Mouse (Mus musculus) neural tube, embryonic 14.5 days (tissue): ENCODE data around the gene Hoxc5. TPM values are rescaled to one million over a fixed set of nuclear protein-coding genes. Genes with fewer than 3 reads are reported as not detected.

Source experiments
- ATAC-seq: fragments of 200-750 bp; cut with Nextera tagmentation; 2 replicates; pipeline ENCODE4 v1.8.0; 2017; ENCODE audit warnings: low read depth, mild to moderate bottlenecking, moderate TSS enrichment, moderate library complexity
- H3K27ac ChIP-seq: fragments of 300-500 bp; sonication (generic); 2 replicates; pipeline ENCODE4 v1.5.1; 2014; ENCODE audit warnings: low read depth, mild to moderate bottlenecking, control low read depth, low read length, moderate library complexity, mixed read lengths
- H3K27me3 ChIP-seq: fragments of 300-500 bp; sonication (generic); 2 replicates; pipeline ENCODE4 v1.6.1; 2014; ENCODE audit warnings: low read length; ENCODE audit not compliant: control insufficient read depth, insufficient read depth
- H3K36me3 ChIP-seq: fragments of 300-500 bp; sonication (generic); 2 replicates; pipeline ENCODE4 v1.6.1; 2014; ENCODE audit warnings: low read length, mixed read lengths; ENCODE audit not compliant: control insufficient read depth, insufficient read depth
- H3K4me1 ChIP-seq: fragments of 300-500 bp; sonication (generic); 2 replicates; pipeline ENCODE4 v1.6.1; 2014; ENCODE audit warnings: low read length; ENCODE audit not compliant: control insufficient read depth, insufficient read depth
- H3K4me2 ChIP-seq: fragments of 300-500 bp; sonication (generic); 2 replicates; pipeline ENCODE4 v1.6.1; 2014; ENCODE audit warnings: mild to moderate bottlenecking, low read depth, low read length, control low read depth
- H3K4me3 ChIP-seq: fragments of 300-500 bp; sonication (generic); 2 replicates; pipeline ENCODE4 v1.5.1; 2014; ENCODE audit warnings: low read depth, low read length, control low read depth, mixed read lengths
- H3K9ac ChIP-seq: fragments of 300-500 bp; sonication (generic); replicated peaks from 2 replicates; pipeline ENCODE4 v1.6.1; 2014; ENCODE audit warnings: low read depth, mild to moderate bottlenecking, control low read depth, low read length, mixed read lengths
- H3K9me3 ChIP-seq: fragments of 300-500 bp; sonication (generic); 2 replicates; pipeline ENCODE4 v1.6.1; 2016; ENCODE audit warnings: low read length; ENCODE audit not compliant: control insufficient read depth
- WGBS: fragments of 180-500 bp; shearing (Covaris S2); extraction: QIAGEN DNeasy Blood & Tissue Kit; methylation state at CpG from one replicate; pipeline ENCODE4 v1.1.7; 2014; 5-methylcytosine and 5-hydroxymethylcytosine counted together
- polyA plus RNA-seq: library from polyadenylated mRNA; unstranded; fragments of >200 nt; fragmentation: Nextera tagmentation; extraction: Ambion mirVana; gene quantifications from 2 replicates; pipeline ENCODE4 v1.2.1, GENCODE M21; 2014

Hoxc5 gene
- polyA plus RNA-seq, 1 experiment from 2014 or later, result 3.6 TPM

- H3K4me2 ChIP-seq, result peak overlapping the region; percentile 39; the same call in 1 of the 2 replicates
- ATAC-seq, result no peak
- peak overlapping the region; percentile 47 for H3K9ac ChIP-seq
- H3K4me3 ChIP-seq, result no peak overlapping the region
- H3K27ac ChIP-seq, result peak overlapping the region; percentile 52
- no peaks in the 10 kb centered on the region for H3K9me3 ChIP-seq
- H3K4me1 ChIP-seq, result peaks cover 42% of the 10 kb centered on the region
- no peaks in the 10 kb centered on the region for H3K36me3 ChIP-seq
- WGBS, result 4% methylated on average over 12 of the region's 12 CpGs
- no peaks in the 10 kb centered on the region for H3K27me3 ChIP-seq
These were observed 73.4 kb downstream of the Hoxc5 start for GRCm38 (mm10) chr15:103040601-103041000.

GRCm38 (mm10) chr15:103041613-103042012 lies 74.4 kb downstream of the Hoxc5 start:
- no peaks in the 10 kb centered on the region for H3K36me3 ChIP-seq
- 20% methylated on average over 5 of the region's 5 CpGs for WGBS
- H3K9ac ChIP-seq, result peak overlapping the region; percentile 47; the same call in 1 of the 2 replicates
- H3K4me1 ChIP-seq, result peaks cover 33% of the 10 kb centered on the region
- no peak for ATAC-seq
- 0 out of 2 replicates have a peak overlapping the region, but pooled peaks have one; percentile 39 for H3K4me2 ChIP-seq
- peak overlapping the region; percentile 69; the same call in 1 of the 2 replicates for H3K27ac ChIP-seq
- no peaks in the 10 kb centered on the region for H3K9me3 ChIP-seq
- H3K27me3 ChIP-seq, result no peaks in the 10 kb centered on the region
- no peak overlapping the region for H3K4me3 ChIP-seq

- Histone ChIP-seq H3K4me3 (no peak overlapping the region), H3K4me2 (no peak overlapping the region), H3K9me3 (no peaks in the 10 kb centered on the region), H3K27me3 (no peaks in the 10 kb centered on the region), H3K36me3 (no peaks in the 10 kb centered on the region), H3K4me1 (peaks cover 33% of the 10 kb centered on the region), H3K9ac (no peak overlapping the region), H3K27ac (no peak overlapping the region)
- ATAC-seq, result no peak
- WGBS, result 5% methylated on average over 1 of the region's 1 CpGs
These were observed 75.0 kb downstream of the Hoxc5 start for GRCm38 (mm10) chr15:103042209-103042608.

GRCm38 (mm10) chr15:103051670-103052069 lies 84.4 kb downstream of the Hoxc5 start:
- Histone ChIP-seq H3K27ac (no peak overlapping the region), H3K36me3 (no peaks in the 10 kb centered on the region), H3K9ac (no peak overlapping the region), H3K4me1 (peaks cover 32% of the 10 kb centered on the region), H3K4me2 (no peak overlapping the region), H3K27me3 (no peaks in the 10 kb centered on the region), H3K4me3 (no peak overlapping the region), H3K9me3 (no peaks in the 10 kb centered on the region)
- no peak for ATAC-seq
- 75% methylated on average over 2 of the region's 2 CpGs for WGBS

GRCm38 (mm10) chr15:103053210-103053609 lies 86.0 kb downstream of the Hoxc5 start:
- no peak for ATAC-seq
- H3K36me3 ChIP-seq, result no peaks in the 10 kb centered on the region
- no peak overlapping the region for H3K9ac ChIP-seq
- no peak overlapping the region for H3K27ac ChIP-seq
- H3K9me3 ChIP-seq, result no peaks in the 10 kb centered on the region
- peaks cover 43% of the 10 kb centered on the region for H3K4me1 ChIP-seq
- H3K4me2 ChIP-seq, result no peak overlapping the region
- no peaks in the 10 kb centered on the region for H3K27me3 ChIP-seq
- H3K4me3 ChIP-seq, result no peak overlapping the region

- H3K4me3 ChIP-seq, result no peak overlapping the region
- H3K4me1 ChIP-seq, result peaks cover 70% of the 10 kb centered on the region
- H3K4me2 ChIP-seq, result peak overlapping the region; percentile 28; the same call in 1 of the 2 replicates
These were observed 89.2 kb downstream of the Hoxc5 start for GRCm38 (mm10) chr15:103056396-103056795.

GRCm38 (mm10) chr15:103058715-103059114 lies 91.5 kb downstream of the Hoxc5 start:
- peak overlapping the region; percentile 49; the same call in 1 of the 2 replicates for H3K9ac ChIP-seq
- no peaks in the 10 kb centered on the region for H3K36me3 ChIP-seq
- H3K9me3 ChIP-seq, result no peaks in the 10 kb centered on the region
- peak overlapping the region; percentile 41 for H3K4me2 ChIP-seq
- no peak for ATAC-seq
- H3K27ac ChIP-seq, result peak overlapping the region; percentile 88
- WGBS, result 8% methylated on average over 12 of the region's 12 CpGs
- no peaks in the 10 kb centered on the region for H3K27me3 ChIP-seq
- peak overlapping the region; percentile 23 for H3K4me3 ChIP-seq
- H3K4me1 ChIP-seq, result peaks cover 78% of the 10 kb centered on the region

More at GRCm38 (mm10) chr15:103056396-103056795, 89.2 kb downstream of the Hoxc5 start:
- Histone ChIP-seq H3K27ac (peak overlapping the region; percentile 22; the same call in 1 of the 2 replicates), H3K36me3 (no peaks in the 10 kb centered on the region), H3K27me3 (no peaks in the 10 kb centered on the region), H3K9me3 (no peaks in the 10 kb centered on the region), H3K9ac (no peak overlapping the region)
- no peak for ATAC-seq
- 15% methylated on average over 2 of the region's 2 CpGs for WGBS

GRCm38 (mm10) chr15:103059393-103059992 lies 92.2 kb downstream of the Hoxc5 start:
- peaks cover 72% of the 10 kb centered on the region for H3K4me1 ChIP-seq
- peak overlapping the region; percentile 41 for H3K4me2 ChIP-seq
- ATAC-seq, result no peak
- H3K4me3 ChIP-seq, result peak overlapping the region; percentile 23
- H3K9me3 ChIP-seq, result no peaks in the 10 kb centered on the region
- no peaks in the 10 kb centered on the region for H3K27me3 ChIP-seq
- no peaks in the 10 kb centered on the region for H3K36me3 ChIP-seq
- peak overlapping the region; percentile 88 for H3K27ac ChIP-seq
- under 1% methylated on average over 21 of the region's 21 CpGs for WGBS
- peak overlapping the region; percentile 49 for H3K9ac ChIP-seq

- peak overlapping the region; percentile 41 for H3K4me2 ChIP-seq
These were observed 92.7 kb downstream of the Hoxc5 start for GRCm38 (mm10) chr15:103060021-103060340.

More at GRCm38 (mm10) chr15:103060021-103060340, 92.7 kb downstream of the Hoxc5 start:
- 4% methylated on average over 11 of the region's 11 CpGs for WGBS
- no peaks in the 10 kb centered on the region for H3K36me3 ChIP-seq
- peak; percentile 19; the same call in 1 of the 2 replicates for ATAC-seq
- H3K4me3 ChIP-seq, result peak overlapping the region; percentile 23
- peak overlapping the region; percentile 49 for H3K9ac ChIP-seq
- H3K27me3 ChIP-seq, result no peaks in the 10 kb centered on the region
- peak overlapping the region; percentile 88 for H3K27ac ChIP-seq
- H3K9me3 ChIP-seq, result no peaks in the 10 kb centered on the region
- H3K4me1 ChIP-seq, result peaks cover 69% of the 10 kb centered on the region
